Mouse (Mus musculus) liver, embryonic 16.5 days (tissue): Measurements from ENCODE around the gene Gabrd. TPM values are rescaled to one million over a fixed set of nuclear protein-coding genes. Genes with fewer than 3 reads are reported as not detected.

Source experiments
- ATAC-seq: fragments of 200-750 bp; cut with Nextera tagmentation; 2 replicates; pipeline ENCODE4 v1.8.0; 2017; ENCODE audit warnings: low read depth, mild to moderate bottlenecking, moderate number of reproducible peaks, moderate library complexity
- H3K27ac ChIP-seq: fragments of 300-500 bp; sonication (generic); 2 replicates; pipeline ENCODE4 v1.5.1; 2014; ENCODE audit warnings: mild to moderate bottlenecking, low read length
- H3K27me3 ChIP-seq: fragments of 300-500 bp; sonication (generic); 2 replicates; pipeline ENCODE4 v1.6.1; 2014; ENCODE audit warnings: low read depth, low read length, mixed read lengths; ENCODE audit not compliant: control insufficient read depth, insufficient read depth
- H3K36me3 ChIP-seq: fragments of 300-500 bp; sonication (generic); 2 replicates; pipeline ENCODE4 v1.6.1; 2014; ENCODE audit warnings: mild to moderate bottlenecking; ENCODE audit not compliant: control insufficient read depth, insufficient read depth
- H3K4me1 ChIP-seq: fragments of 300-500 bp; sonication (generic); 2 replicates; pipeline ENCODE4 v1.6.1; 2014; ENCODE audit warnings: low read depth, low read length, mixed read lengths; ENCODE audit not compliant: control insufficient read depth
- H3K4me2 ChIP-seq: fragments of 300-500 bp; sonication (generic); 2 replicates; pipeline ENCODE4 v1.6.1; 2014; ENCODE audit warnings: low read depth, low read length, mixed read lengths
- H3K4me3 ChIP-seq: fragments of 300-500 bp; sonication (generic); 2 replicates; pipeline ENCODE4 v1.5.1; 2014; ENCODE audit warnings: low read depth, mild to moderate bottlenecking, low read length
- H3K9ac ChIP-seq: fragments of 300-500 bp; sonication (generic); 2 replicates; pipeline ENCODE4 v1.6.1; 2014; ENCODE audit warnings: low read depth, low read length
- H3K9me3 ChIP-seq: fragments of 300-500 bp; sonication (generic); replicated peaks from 2 replicates; pipeline ENCODE4 v1.6.1; 2016; ENCODE audit warnings: low read length; ENCODE audit not compliant: control insufficient read depth
- WGBS: fragments of 180-500 bp; shearing (Covaris S2); extraction: QIAGEN DNeasy Blood & Tissue Kit; methylation state at CpG from one replicate; pipeline ENCODE4 v1.1.7; 2014; ENCODE audit not compliant: insufficient replicate concordance; 5-methylcytosine and 5-hydroxymethylcytosine counted together
- polyA plus RNA-seq: library from polyadenylated mRNA; unstranded; fragments of >200 nt; fragmentation: Nextera tagmentation; extraction: Ambion mirVana; gene quantifications from 2 replicates; pipeline ENCODE4 v1.2.1, GENCODE M21; 2015

Gene Gabrd
- polyA plus RNA-seq, 1 experiment from 2014 or later = not detected

- Histone ChIP-seq H3K27ac (no peak overlapping the region), H3K4me3 (no peak overlapping the region), H3K27me3 (no peaks in the 10 kb centered on the region), H3K9me3 (no peaks in the 10 kb centered on the region), H3K4me1 (no peaks in the 10 kb centered on the region), H3K9ac (no peak overlapping the region), H3K4me2 (no peak overlapping the region), H3K36me3 (no peaks in the 10 kb centered on the region)
- ATAC-seq = no peak
- 51% methylated on average over 7 of the region's 7 CpGs for WGBS
Observed at GRCm38 (mm10) chr4:155354546-155354945, 43.4 kb downstream of the Gabrd start.

GRCm38 (mm10) chr4:155354035-155354434 is 43.9 kb downstream of the Gabrd start:
- 21% methylated on average over 6 of the region's 6 CpGs for WGBS
- no peaks in the 10 kb centered on the region for H3K4me1 ChIP-seq
- no peaks in the 10 kb centered on the region for H3K36me3 ChIP-seq
- H3K4me2 ChIP-seq = no peak overlapping the region
- H3K27me3 ChIP-seq = no peaks in the 10 kb centered on the region
- no peak for ATAC-seq
- H3K9ac ChIP-seq = no peak overlapping the region
- no peak overlapping the region for H3K4me3 ChIP-seq
- H3K27ac ChIP-seq = no peak overlapping the region
- no peaks in the 10 kb centered on the region for H3K9me3 ChIP-seq

- no peak overlapping the region for H3K4me2 ChIP-seq
- no peak for ATAC-seq
- no peaks in the 10 kb centered on the region for H3K36me3 ChIP-seq
- H3K4me3 ChIP-seq = no peak overlapping the region
- H3K27me3 ChIP-seq = no peaks in the 10 kb centered on the region
- no peaks in the 10 kb centered on the region for H3K9me3 ChIP-seq
- H3K9ac ChIP-seq = no peak overlapping the region
- WGBS = 17% methylated on average over 3 of the region's 3 CpGs
- H3K27ac ChIP-seq = no peak overlapping the region
- no peaks in the 10 kb centered on the region for H3K4me1 ChIP-seq
Observed at GRCm38 (mm10) chr4:155352581-155352980, 45.3 kb downstream of the Gabrd start.

- no peak overlapping the region for H3K9ac ChIP-seq
- WGBS = 32% methylated on average over 12 of the region's 12 CpGs
- no peak for ATAC-seq
- H3K27me3 ChIP-seq = peaks cover 36% of the 10 kb centered on the region
- no peak overlapping the region for H3K27ac ChIP-seq
- H3K9me3 ChIP-seq = no peaks in the 10 kb centered on the region
- H3K4me1 ChIP-seq = no peaks in the 10 kb centered on the region
- no peak overlapping the region for H3K4me2 ChIP-seq
- no peak overlapping the region for H3K4me3 ChIP-seq
- H3K36me3 ChIP-seq = no peaks in the 10 kb centered on the region
Observed at GRCm38 (mm10) chr4:155346350-155346749, 51.6 kb downstream of the Gabrd start.

- no peak overlapping the region for H3K9ac ChIP-seq
- H3K27ac ChIP-seq = no peak overlapping the region
- H3K4me3 ChIP-seq = no peak overlapping the region
- H3K36me3 ChIP-seq = no peaks in the 10 kb centered on the region
- 5% methylated on average over 16 of the region's 16 CpGs for WGBS
- H3K4me1 ChIP-seq = no peaks in the 10 kb centered on the region
- H3K9me3 ChIP-seq = no peaks in the 10 kb centered on the region
- peak overlapping the region; percentile 31; the same call in 1 of the 2 replicates for H3K4me2 ChIP-seq
- H3K27me3 ChIP-seq = peaks cover 36% of the 10 kb centered on the region
- ATAC-seq = peak; percentile 11; the same call in 1 of the 2 replicates
Observed at GRCm38 (mm10) chr4:155345608-155345953, 52.3 kb downstream of the Gabrd start.

- no peak overlapping the region for H3K27ac ChIP-seq
Observed at GRCm38 (mm10) chr4:155344716-155345607, 53.0 kb downstream of the Gabrd start.

GRCm38 (mm10) chr4:155344299-155344600 is 53.7 kb downstream of the Gabrd start:
- Histone ChIP-seq H3K27ac (no peak overlapping the region), H3K4me2 (no peak overlapping the region), H3K9me3 (no peaks in the 10 kb centered on the region), H3K4me3 (no peak overlapping the region), H3K9ac (no peak overlapping the region), H3K36me3 (no peaks in the 10 kb centered on the region), H3K27me3 (peaks cover 36% of the 10 kb centered on the region), H3K4me1 (no peaks in the 10 kb centered on the region)
- no peak for ATAC-seq
- 34% methylated on average over 3 of the region's 3 CpGs for WGBS

More at GRCm38 (mm10) chr4:155344716-155345607, 53.0 kb downstream of the Gabrd start:
- ATAC-seq = no peak
- Histone ChIP-seq H3K4me3 (no peak overlapping the region), H3K27me3 (peaks cover 36% of the 10 kb centered on the region), H3K4me1 (no peaks in the 10 kb centered on the region), H3K4me2 (peak overlapping the region; percentile 31; the same call in 1 of the 2 replicates), H3K9ac (no peak overlapping the region), H3K36me3 (no peaks in the 10 kb centered on the region), H3K9me3 (no peaks in the 10 kb centered on the region)
- 12% methylated on average over 47 of the region's 47 CpGs for WGBS

GRCm38 (mm10) chr4:155343415-155344298 is 54.3 kb downstream of the Gabrd start:
- H3K4me1 ChIP-seq = no peaks in the 10 kb centered on the region
- H3K4me3 ChIP-seq = no peak overlapping the region
- WGBS = 54% methylated on average over 14 of the region's 14 CpGs
- H3K9ac ChIP-seq = no peak overlapping the region
- H3K36me3 ChIP-seq = no peaks in the 10 kb centered on the region
- ATAC-seq = no peak
- H3K4me2 ChIP-seq = no peak overlapping the region
- H3K9me3 ChIP-seq = no peaks in the 10 kb centered on the region
- H3K27me3 ChIP-seq = peaks cover 36% of the 10 kb centered on the region
- H3K27ac ChIP-seq = no peak overlapping the region
